Comparison of ENCODE assay signal across 9 mouse cellular contexts in genomic region chr2:152819926-152820325, GRCm38 (mm10). TPM values are rescaled to one million over a fixed set of nuclear protein-coding genes. Genes with fewer than 3 reads are reported as not detected.
DNase-seq lines count a peak whose midpoint lies in the region; ATAC-seq and TF ChIP-seq lines count a peak whose summit lies in the region.
"Had no signal": no experiment of that assay in that cellular context is flagged by ENCODE, and none has a peak within 500 bp of the region (broad histone marks: within the 10 kb centered on the region; RNA-seq: fewer than 3 reads in every experiment).

No protein-coding gene starts in this region.

- peaks cover 52% of the 10 kb centered on the region for H3K4me1 ChIP-seq in intestine, embryonic 16.5 days (ENCODE audit: control insufficient read depth, insufficient read depth, low read length)
- peaks cover 44% of the 10 kb centered on the region for H3K4me1 ChIP-seq in neural tube, embryonic 14.5 days (ENCODE audit: control insufficient read depth, insufficient read depth, low read length)

- peaks cover 2% of the 10 kb centered on the region; the same call in 1 of the 2 replicates for H3K36me3 ChIP-seq in intestine, embryonic 16.5 days (ENCODE audit: control insufficient read depth, insufficient read depth, low read length)
- H3K36me3 ChIP-seq in neural tube, embryonic 14.5 days (ENCODE audit: control insufficient read depth, insufficient read depth, low read length) = no peaks in the 10 kb centered on the region

- no peaks in the 10 kb centered on the region for H3K27me3 ChIP-seq in intestine, embryonic 16.5 days (replicated peaks; ENCODE audit: control insufficient read depth, insufficient read depth, low read length)
- H3K27me3 ChIP-seq in neural tube, embryonic 14.5 days (ENCODE audit: control insufficient read depth, insufficient read depth, low read length) = no peaks in the 10 kb centered on the region
- H3K27me3 ChIP-seq: neural tube, embryonic 12.5 days had no signal

- H3K4me3 ChIP-seq in gastrocnemius, adult 2 months = peak overlapping the region; percentile 38
- H3K4me3 ChIP-seq in intestine, embryonic 16.5 days (ENCODE audit: low read length) = no peak overlapping the region
- no peak overlapping the region for H3K4me3 ChIP-seq in neural tube, embryonic 14.5 days (ENCODE audit: low read depth, low read length)
- H3K4me3 ChIP-seq: neural tube, embryonic 12.5 days had no signal

- peak; percentile 39 for DNase-seq in gastrocnemius, adult 2 months
- DNase-seq in gastrocnemius, postnatal 14 days = no peak
- peak; percentile 28 for DNase-seq in thymus, postnatal 4 days
- no peak for DNase-seq in thymus, postnatal 14 days
- DNase-seq in urinary bladder, adult 2 months (ENCODE audit: low spot score) = no peak

- no peak overlapping the region for H3K4me2 ChIP-seq in intestine, embryonic 16.5 days (ENCODE audit: low read depth, low read length)
- no peak overlapping the region for H3K4me2 ChIP-seq in neural tube, embryonic 14.5 days (ENCODE audit: low read depth, low read length)

- no peak for TF ChIP-seq CTCF in gastrocnemius, adult 2 months (IDR thresholded peaks at IDR 0.05)

- intact Hi-C loops in gastrocnemius, adult 2 months (cut with DNase I) = loop anchor here (2.0 kb wide), 1 partner anchor 31 kb away; no protein-coding TSS in a partner anchor
- intact Hi-C loops in gastrocnemius, postnatal 14 days (cut with DNase I; ENCODE audit: low total_unique reads) = no loop called here

- WGBS in intestine, embryonic 16.5 days = 77% methylated on average over 4 of the region's 4 CpGs
- WGBS in neural tube, embryonic 14.5 days = 46% methylated on average over 4 of the region's 4 CpGs

- H3K9ac ChIP-seq in intestine, embryonic 16.5 days (ENCODE audit: low read depth, low read length) = no peak overlapping the region; the same call in 1 of the 2 replicates
- H3K9ac ChIP-seq in neural tube, embryonic 14.5 days (replicated peaks; ENCODE audit: low read depth, low read length) = no peak overlapping the region
- H3K9ac ChIP-seq: neural tube, embryonic 12.5 days had no signal

- H3K9me3 ChIP-seq in intestine, embryonic 16.5 days (ENCODE audit: control insufficient read depth, low read length) = 0 out of 2 replicates have a peak, but pooled peaks cover 2% of the 10 kb centered on the region
- H3K9me3 ChIP-seq in neural tube, embryonic 14.5 days (ENCODE audit: control insufficient read depth, low read length) = no peaks in the 10 kb centered on the region

- peak overlapping the region; percentile 93 for H3K27ac ChIP-seq in gastrocnemius, adult 2 months
- peak overlapping the region; percentile 50 for H3K27ac ChIP-seq in intestine, embryonic 16.5 days (ENCODE audit: low read length)
- peak overlapping the region; percentile 23 for H3K27ac ChIP-seq in neural tube, embryonic 14.5 days (ENCODE audit: low read depth, low read length)
- H3K27ac ChIP-seq: neural tube, embryonic 12.5 days had no signal

- ATAC-seq in intestine, embryonic 16.5 days = no peak
- ATAC-seq in neural tube, embryonic 14.5 days (ENCODE audit: low read depth) = no peak
- ATAC-seq in megakaryocyte progenitor cell, adult 5-6 weeks (replicated peaks; ENCODE audit: poor library complexity) = no peak

RNA-seq across cellular contexts. Expression of gene Bcl2l1, which starts 11.6 kb away (rescaled TPM):
- 10 to 100 TPM; 15.7 to 40.3 TPM for total RNA-seq in gastrocnemius, adult 2 months (2021)
- total RNA-seq in gastrocnemius, postnatal 14 days (2021) = 10 to 100 TPM; 14.4 to 28.6 TPM
- polyA plus RNA-seq in intestine, embryonic 16.5 days (2015; fragmentation: Nextera tagmentation; extraction: Ambion mirVana) = 65.8 and 66.8 TPM in 2 replicates
- 142 and 159 TPM in 2 replicates for polyA plus RNA-seq in neural tube, embryonic 14.5 days (2014; fragmentation: Nextera tagmentation; extraction: Ambion mirVana)
- total RNA-seq in megakaryocyte progenitor cell, adult 5-6 weeks (2015) = 8.1 and 10.2 TPM in 2 replicates
- total RNA-seq in megakaryocyte progenitor cell, adult 5-6 weeks (2017) = 13.5 and 18.4 TPM in 2 replicates
- polyA plus RNA-seq in urinary bladder, adult 2 months (2012; rRNA removed) = 76.7 and 88.6 TPM in 2 replicates

RNA-seq across cellular contexts. Expression of gene Tpx2, which starts 27.8 kb away (rescaled TPM):
- 1 to 10 TPM; 1.1 to 1.7 TPM for total RNA-seq in gastrocnemius, adult 2 months (2021)
- total RNA-seq in gastrocnemius, postnatal 14 days (2021) = 1 to 10 TPM; 4.1 to 4.7 TPM
- polyA plus RNA-seq in intestine, embryonic 16.5 days (2015; fragmentation: Nextera tagmentation; extraction: Ambion mirVana) = 45.7 and 51.5 TPM in 2 replicates
- 7.5 and 12.6 TPM in 2 replicates for polyA plus RNA-seq in neural tube, embryonic 14.5 days (2014; fragmentation: Nextera tagmentation; extraction: Ambion mirVana)
- 104 and 111 TPM in 2 replicates for total RNA-seq in megakaryocyte progenitor cell, adult 5-6 weeks (2015)
- 112 and 114 TPM in 2 replicates for total RNA-seq in megakaryocyte progenitor cell, adult 5-6 weeks (2017)
- 3.0 and 3.2 TPM in 2 replicates for polyA plus RNA-seq in urinary bladder, adult 2 months (2012; rRNA removed)

Comparison
In these comparisons a context has a peak if more than half of its experiments do, and no peak if none do; other contexts are left out.
1. DNase-seq: peak in gastrocnemius, adult 2 months (single experiment) and thymus, postnatal 4 days (single experiment); none in gastrocnemius, postnatal 14 days (single experiment), thymus, postnatal 14 days (single experiment) and urinary bladder, adult 2 months (single experiment).
2. H3K27ac ChIP-seq: peak in every context shown above with its lines; median percentile 93 in gastrocnemius, adult 2 months; 50 in intestine, embryonic 16.5 days; 23 in neural tube, embryonic 14.5 days.
3. RNA of gene Tpx2, which starts 27.8 kb away (total RNA-seq): 104 to 114 TPM in megakaryocyte progenitor cell, adult 5-6 weeks; 4.1 to 4.7 TPM in gastrocnemius, postnatal 14 days and 1.1 to 1.7 TPM in gastrocnemius, adult 2 months; every median in the first group is over 10 times any median in the second.